Mouse (Mus musculus) liver, postnatal 0 days (tissue): ENCODE data around the gene Fbxo41.

Experiments
- CTCF ChIP-seq: sonication (generic); IDR thresholded peaks from 2 replicates; pipeline ENCODE4 v1.5.1; 2016; ENCODE audit warnings: antibody characterized with exemption, low read depth
- EP300 ChIP-seq: IDR thresholded peaks from 2 replicates; pipeline ENCODE4 v1.6.1; 2016; ENCODE audit warnings: antibody characterized with exemption, low read depth, mild to moderate bottlenecking

GRCm38 (mm10) chr6:85443488-85444233 lies 59.1 kb downstream of the Fbxo41 start:
- TF ChIP-seq EP300 (no peak), CTCF (no peak)
